Mouse (Mus musculus): Measurements from ENCODE around the gene Lrsam1. TPM values are rescaled to one million over a fixed set of nuclear protein-coding genes. Genes with fewer than 3 reads are reported as not detected.
A peak's percentile ranks its signal among the peaks of the same experiment; 100 is the strongest.

Lrsam1 gene
- polyA plus RNA-seq, 1 experiment from 2014 or later: 10.4 TPM

DNA sequence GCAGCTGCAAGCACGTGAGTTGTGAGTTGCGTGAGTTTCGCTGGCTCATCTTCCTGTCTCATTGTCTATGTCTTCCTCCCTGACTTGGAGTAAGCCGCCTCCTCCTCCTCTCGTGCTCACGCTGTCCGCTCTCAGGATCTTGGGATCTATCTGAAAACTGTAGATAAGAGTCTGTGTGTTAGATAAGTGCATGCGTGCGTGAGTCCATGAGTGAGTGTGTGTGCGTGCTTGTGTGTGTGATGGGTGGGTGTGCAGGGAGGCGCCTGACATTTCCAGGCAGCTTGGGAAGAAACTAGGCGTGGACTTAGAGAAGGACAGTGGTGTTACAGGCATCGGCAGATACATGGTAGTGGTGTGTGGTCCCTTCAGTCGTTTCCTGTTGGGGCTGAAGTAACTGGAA lies 68.9 kb downstream of the Lrsam1 start:
- WGBS: 87% methylated on average over 14 of the region's 14 CpGs
- Histone ChIP-seq H3K9ac (replicated peaks) (no peak overlapping the region), H3K27ac (no peak overlapping the region), H3K4me3 (replicated peaks) (no peak overlapping the region), H3K4me2 (no peak overlapping the region), H3K27me3 (no peaks in the 10 kb centered on the region), H3K4me1 (replicated peaks) (peaks cover 48% of the 10 kb centered on the region), H3K9me3 (no peaks in the 10 kb centered on the region), H3K36me3 (peaks cover 11% of the 10 kb centered on the region)
- no peak for ATAC-seq (ENCODE audit: insufficient number of reproducible peaks, insufficient read depth, low FRiP score, low TSS enrichment, low read depth)

DNA sequence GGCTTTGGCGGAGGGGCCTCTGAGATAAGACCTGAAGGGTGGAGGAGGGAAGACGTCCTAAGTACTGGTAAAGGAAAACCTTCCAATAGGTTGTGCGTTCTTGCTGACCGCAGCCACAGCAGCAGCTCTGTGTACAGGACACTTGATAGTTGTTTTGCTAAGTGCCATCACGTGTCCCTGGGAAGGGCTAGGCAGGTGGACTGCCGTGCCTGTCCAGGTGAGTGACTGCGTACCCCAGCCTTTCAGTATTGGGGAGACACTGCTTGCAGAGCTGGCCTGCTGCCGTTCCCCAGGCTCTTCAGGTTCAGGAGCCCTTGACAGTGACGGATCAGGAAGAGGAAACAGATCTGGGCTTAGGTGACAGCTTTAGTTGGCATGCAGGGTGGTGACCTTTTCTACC lies 70.1 kb downstream of the Lrsam1 start:
- no peaks in the 10 kb centered on the region for H3K9me3 ChIP-seq
- H3K27me3 ChIP-seq: no peaks in the 10 kb centered on the region
- 0 out of 2 replicates have a peak overlapping the region, but pooled peaks have one; percentile 18 for H3K9ac ChIP-seq (replicated peaks)
- H3K4me1 ChIP-seq (replicated peaks): peaks cover 47% of the 10 kb centered on the region
- 0 out of 2 replicates have a peak overlapping the region, but pooled peaks have one; percentile 4 for H3K27ac ChIP-seq
- WGBS: 71% methylated on average over 9 of the region's 9 CpGs
- no peak overlapping the region for H3K4me3 ChIP-seq (replicated peaks)
- peaks cover 11% of the 10 kb centered on the region for H3K36me3 ChIP-seq
- no peak overlapping the region for H3K4me2 ChIP-seq
- no peak for ATAC-seq (ENCODE audit: insufficient number of reproducible peaks, insufficient read depth, low FRiP score, low TSS enrichment, low read depth)

DNA sequence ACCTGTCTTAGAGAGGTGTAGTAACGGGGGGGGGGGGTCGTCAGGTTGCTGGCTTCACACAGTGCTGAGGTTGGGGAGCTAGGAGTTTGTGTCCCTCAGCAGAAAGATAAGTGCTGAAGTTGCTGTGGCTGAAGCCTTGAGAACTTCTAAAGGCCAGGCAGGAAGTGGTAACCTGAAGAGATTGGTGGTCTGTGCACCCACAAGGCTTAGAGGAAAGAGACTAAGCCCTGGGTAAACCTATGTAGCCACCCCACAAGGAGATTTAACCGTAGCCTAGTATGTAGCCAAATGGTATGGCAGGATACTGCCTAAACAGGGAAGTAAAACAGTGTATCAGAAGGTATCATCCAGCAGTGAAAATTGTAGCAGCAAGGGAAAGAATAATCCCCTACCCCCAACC lies 71.1 kb downstream of the Lrsam1 start:
- peaks cover 41% of the 10 kb centered on the region for H3K4me1 ChIP-seq (replicated peaks)
- no peak overlapping the region for H3K4me3 ChIP-seq (replicated peaks)
- H3K27me3 ChIP-seq: no peaks in the 10 kb centered on the region
- no peak overlapping the region for H3K27ac ChIP-seq
- no peaks in the 10 kb centered on the region for H3K9me3 ChIP-seq
- no peak overlapping the region for H3K4me2 ChIP-seq
- 88% methylated on average over 3 of the region's 3 CpGs for WGBS
- H3K9ac ChIP-seq (replicated peaks): no peak overlapping the region
- ATAC-seq (ENCODE audit: insufficient number of reproducible peaks, insufficient read depth, low FRiP score, low TSS enrichment, low read depth): no peak
- H3K36me3 ChIP-seq: peaks cover 11% of the 10 kb centered on the region

DNA sequence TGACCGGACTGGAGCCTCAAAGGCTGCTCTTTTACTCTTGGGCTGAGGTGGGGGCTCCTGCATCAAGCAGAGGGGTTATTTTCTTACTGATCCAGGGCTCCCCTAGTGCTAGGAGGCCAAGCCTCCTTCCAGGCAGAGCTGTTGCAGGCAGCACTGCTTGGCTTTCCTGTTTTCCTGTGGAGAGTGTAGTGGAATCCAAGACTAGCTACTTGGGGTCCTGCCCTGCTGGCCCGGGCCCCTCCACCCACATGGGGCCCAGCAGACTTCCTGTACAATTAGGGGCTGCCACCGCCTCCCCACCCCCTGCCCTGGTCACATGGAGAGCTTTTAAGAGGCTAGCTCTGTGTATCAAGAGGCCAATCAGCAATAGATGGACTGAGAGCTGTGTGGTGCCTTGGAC lies 72.9 kb downstream of the Lrsam1 start:
- WGBS: 18% methylated on average over 3 of the region's 3 CpGs
- Histone ChIP-seq H3K9ac (replicated peaks) (no peak overlapping the region), H3K4me2 (peak overlapping the region; percentile 25; the same call in 1 of the 2 replicates), H3K4me1 (replicated peaks) (peaks cover 53% of the 10 kb centered on the region), H3K9me3 (no peaks in the 10 kb centered on the region), H3K27ac (peak overlapping the region; percentile 94), H3K27me3 (no peaks in the 10 kb centered on the region), H3K36me3 (peaks cover 11% of the 10 kb centered on the region; the same call in 1 of the 2 replicates), H3K4me3 (replicated peaks) (no peak overlapping the region)
- ATAC-seq (ENCODE audit: insufficient number of reproducible peaks, insufficient read depth, low FRiP score, low TSS enrichment, low read depth): peak; percentile 35; the same call in 1 of the 2 replicates

DNA sequence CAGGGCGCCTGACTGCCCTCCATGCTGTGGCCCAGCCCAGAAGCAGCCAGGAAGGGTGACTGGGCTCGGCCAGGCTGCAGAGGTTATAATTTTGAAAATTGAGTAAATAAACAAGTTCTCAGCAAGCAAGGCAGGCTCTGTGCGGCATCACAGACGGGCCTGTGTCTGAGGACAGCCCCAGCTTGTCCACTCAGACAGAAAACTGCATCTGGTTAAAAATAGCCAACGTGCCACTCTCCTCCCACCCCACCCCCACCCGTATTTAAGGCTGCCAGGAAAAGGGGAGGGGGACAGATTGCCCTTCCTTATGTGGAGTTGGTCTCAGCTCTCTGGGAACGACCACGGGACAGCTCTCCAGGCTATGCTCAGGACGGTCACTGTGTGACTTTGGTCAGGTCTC lies 73.4 kb downstream of the Lrsam1 start:
- peaks cover 54% of the 10 kb centered on the region for H3K4me1 ChIP-seq (replicated peaks)
- 6% methylated on average over 9 of the region's 9 CpGs for WGBS
- peak; percentile 15 for ATAC-seq (ENCODE audit: insufficient number of reproducible peaks, insufficient read depth, low FRiP score, low TSS enrichment, low read depth)

DNA sequence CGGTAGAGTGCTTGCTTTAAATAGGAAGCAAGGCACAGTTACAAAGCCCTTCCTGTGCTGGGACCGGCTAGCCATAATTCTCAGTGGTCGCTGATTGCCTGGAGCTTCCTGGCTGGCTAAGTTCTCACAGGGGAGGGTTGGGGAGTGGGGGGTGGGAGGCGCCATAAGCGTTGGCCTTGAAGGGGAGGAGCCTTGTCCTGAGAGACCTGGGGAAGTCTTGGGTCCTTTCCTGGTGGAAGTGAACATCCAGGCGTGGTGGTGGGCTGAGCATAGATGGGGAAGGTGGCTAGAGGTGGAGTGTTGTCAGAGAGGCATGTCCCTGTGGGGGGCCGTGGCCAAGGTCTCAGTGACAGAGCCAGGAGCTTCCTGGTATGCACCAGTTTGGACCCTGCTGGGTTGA lies 76.7 kb downstream of the Lrsam1 start:
- WGBS: 19% methylated on average over 7 of the region's 7 CpGs
- H3K36me3 ChIP-seq: no peaks in the 10 kb centered on the region; the same call in 1 of the 2 replicates
- peak overlapping the region; percentile 82 for H3K27ac ChIP-seq
- no peak for ATAC-seq (ENCODE audit: insufficient number of reproducible peaks, insufficient read depth, low FRiP score, low TSS enrichment, low read depth)
- H3K4me1 ChIP-seq (replicated peaks): peaks cover 86% of the 10 kb centered on the region
- no peak overlapping the region for H3K4me3 ChIP-seq (replicated peaks)
- no peak overlapping the region for H3K9ac ChIP-seq (replicated peaks)
- peak overlapping the region; percentile 28; the same call in 1 of the 2 replicates for H3K4me2 ChIP-seq
- no peaks in the 10 kb centered on the region for H3K9me3 ChIP-seq
- no peaks in the 10 kb centered on the region for H3K27me3 ChIP-seq

More for the DNA sequence above, 73.4 kb downstream of the Lrsam1 start:
- Histone ChIP-seq H3K4me3 (replicated peaks) (no peak overlapping the region), H3K36me3 (peaks cover 11% of the 10 kb centered on the region; the same call in 1 of the 2 replicates), H3K9ac (replicated peaks) (no peak overlapping the region), H3K4me2 (peak overlapping the region; percentile 25; the same call in 1 of the 2 replicates), H3K27me3 (no peaks in the 10 kb centered on the region), H3K9me3 (no peaks in the 10 kb centered on the region), H3K27ac (peak overlapping the region; percentile 94)

DNA sequence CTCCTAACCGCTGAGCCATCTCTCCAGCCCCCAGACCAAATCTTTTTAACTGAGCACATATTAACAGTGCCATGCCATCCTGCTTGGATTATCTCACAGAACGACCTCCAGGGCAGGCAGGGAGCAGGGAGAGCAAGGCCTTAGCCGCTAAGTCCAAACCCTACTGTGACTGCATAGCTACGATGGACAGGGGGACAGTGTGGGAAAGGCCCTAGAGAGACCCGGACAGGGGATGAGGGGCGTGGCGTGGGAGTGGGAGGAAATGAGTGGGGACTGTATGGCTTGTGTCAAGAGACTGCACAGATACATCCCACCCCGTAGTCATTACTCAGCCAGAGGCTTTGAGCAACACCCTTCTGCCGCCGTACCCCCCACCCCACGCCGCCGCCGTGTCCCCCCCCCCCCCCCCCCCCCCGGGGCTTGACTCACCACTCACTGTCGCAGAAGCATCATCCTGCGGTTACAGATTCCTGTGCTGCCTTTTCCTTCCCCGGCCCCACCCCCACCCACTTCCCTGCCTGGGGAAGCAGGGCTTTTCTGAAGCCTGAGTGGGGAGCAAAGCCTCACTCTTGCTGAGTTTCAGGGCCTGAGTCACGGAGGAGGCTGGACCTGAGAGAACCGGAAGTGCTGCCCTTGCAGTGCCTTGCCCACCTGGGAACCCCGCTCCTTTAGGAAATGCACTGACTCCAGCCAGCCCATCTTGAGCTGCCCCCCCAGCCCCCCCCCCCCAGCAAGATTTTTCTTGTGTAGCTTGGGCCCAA lies 79.0 kb downstream of the Lrsam1 start:
- no peak overlapping the region for H3K4me3 ChIP-seq (replicated peaks)
- H3K4me2 ChIP-seq: peak overlapping the region; percentile 15
- H3K9me3 ChIP-seq: no peaks in the 10 kb centered on the region
- no peak overlapping the region; the same call in 1 of the 2 replicates for H3K9ac ChIP-seq (replicated peaks)
- peak overlapping the region; percentile 82 for H3K27ac ChIP-seq
- WGBS: 49% methylated on average over 14 of the region's 21 CpGs
- H3K27me3 ChIP-seq: no peaks in the 10 kb centered on the region
- H3K36me3 ChIP-seq: no peaks in the 10 kb centered on the region; the same call in 1 of the 2 replicates
- no peak for ATAC-seq (ENCODE audit: insufficient number of reproducible peaks, insufficient read depth, low FRiP score, low TSS enrichment, low read depth)
- H3K4me1 ChIP-seq (replicated peaks): peaks cover 90% of the 10 kb centered on the region

DNA sequence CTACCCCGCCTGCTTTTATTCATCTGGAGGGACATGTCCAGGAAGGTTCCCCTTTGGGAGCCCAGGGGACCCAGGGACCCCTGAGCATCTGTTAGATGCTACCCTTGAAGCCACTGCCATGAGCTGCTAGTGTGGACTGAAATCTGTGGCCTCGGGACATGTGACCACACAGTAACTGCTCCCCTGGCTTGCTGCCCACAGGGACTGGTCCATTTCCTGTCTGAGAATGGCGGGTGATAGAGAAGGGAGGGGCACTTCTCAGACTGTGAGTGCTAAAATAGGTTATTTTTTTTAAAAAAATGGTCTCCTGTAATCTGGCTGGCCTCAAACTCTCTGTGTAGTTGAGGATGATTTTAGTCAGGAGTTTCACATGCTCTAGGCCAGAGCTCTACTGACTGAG lies 79.7 kb downstream of the Lrsam1 start:
- no peak for ATAC-seq (ENCODE audit: insufficient number of reproducible peaks, insufficient read depth, low FRiP score, low TSS enrichment, low read depth)
- Histone ChIP-seq H3K4me2 (no peak overlapping the region), H3K27me3 (no peaks in the 10 kb centered on the region), H3K4me3 (replicated peaks) (no peak overlapping the region), H3K9ac (replicated peaks) (0 out of 2 replicates have a peak overlapping the region, but pooled peaks have one; percentile 24), H3K27ac (peak overlapping the region; percentile 78), H3K9me3 (no peaks in the 10 kb centered on the region), H3K4me1 (replicated peaks) (peaks cover 90% of the 10 kb centered on the region), H3K36me3 (no peaks in the 10 kb centered on the region; the same call in 1 of the 2 replicates)
- 32% methylated on average over 3 of the region's 3 CpGs for WGBS

DNA sequence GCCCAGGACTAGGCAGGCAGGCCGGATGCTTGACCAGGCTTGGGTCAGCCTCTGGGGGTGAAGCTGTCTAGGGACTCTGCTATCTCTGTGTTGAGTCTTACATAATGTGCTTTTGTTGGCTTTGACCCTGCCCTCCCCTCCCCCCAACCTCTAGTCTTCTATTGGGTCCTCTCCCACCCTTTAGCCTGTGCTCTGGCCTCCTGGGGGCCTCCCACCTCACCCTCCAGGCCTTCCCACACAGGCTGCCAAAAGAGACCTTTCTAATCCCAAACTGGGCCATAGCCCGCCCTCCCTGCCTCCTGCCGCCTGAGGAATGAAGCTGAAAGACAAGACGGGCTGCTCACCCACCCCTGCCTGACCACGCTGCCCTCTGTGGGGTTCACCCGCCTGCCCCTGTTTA lies 80.4 kb downstream of the Lrsam1 start:
- peaks cover 90% of the 10 kb centered on the region for H3K4me1 ChIP-seq (replicated peaks)
- no peaks in the 10 kb centered on the region; the same call in 1 of the 2 replicates for H3K36me3 ChIP-seq
- H3K27ac ChIP-seq: peak overlapping the region; percentile 78
- H3K27me3 ChIP-seq: no peaks in the 10 kb centered on the region
- WGBS: 59% methylated on average over 6 of the region's 6 CpGs
- no peak overlapping the region for H3K4me3 ChIP-seq (replicated peaks)
- ATAC-seq (ENCODE audit: insufficient number of reproducible peaks, insufficient read depth, low FRiP score, low TSS enrichment, low read depth): no peak
- H3K4me2 ChIP-seq: no peak overlapping the region
- no peaks in the 10 kb centered on the region for H3K9me3 ChIP-seq
- H3K9ac ChIP-seq (replicated peaks): peak overlapping the region; percentile 24; the same call in 1 of the 2 replicates

DNA sequence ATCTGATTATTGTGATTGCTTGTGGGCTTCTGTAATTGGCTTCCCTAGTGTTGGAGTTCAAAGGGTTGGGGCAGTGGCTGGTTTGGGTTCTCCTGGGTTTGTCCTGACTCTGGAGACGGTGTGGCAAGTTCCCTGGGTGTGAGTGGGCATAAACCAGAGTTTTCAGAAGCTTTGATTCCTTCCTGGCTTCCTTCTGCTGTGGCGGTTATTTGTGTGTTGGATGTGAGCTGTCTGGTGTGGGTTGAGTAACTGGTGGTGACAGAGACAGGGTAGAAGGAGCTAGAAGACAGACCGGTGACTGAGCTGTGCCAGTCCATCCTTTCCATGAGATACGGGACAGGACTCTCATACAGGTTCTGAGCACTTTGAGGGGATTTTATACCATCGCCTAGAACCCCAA lies 81.8 kb downstream of the Lrsam1 start:
- Histone ChIP-seq H3K27me3 (no peaks in the 10 kb centered on the region), H3K4me3 (replicated peaks) (no peak overlapping the region), H3K27ac (no peak overlapping the region), H3K9ac (replicated peaks) (0 out of 2 replicates have a peak overlapping the region, but pooled peaks have one; percentile 4), H3K36me3 (no peaks in the 10 kb centered on the region; the same call in 1 of the 2 replicates), H3K9me3 (no peaks in the 10 kb centered on the region), H3K4me2 (peak overlapping the region; percentile 86), H3K4me1 (replicated peaks) (peaks cover 87% of the 10 kb centered on the region)
- ATAC-seq (ENCODE audit: insufficient number of reproducible peaks, insufficient read depth, low FRiP score, low TSS enrichment, low read depth): no peak
- WGBS: 73% methylated on average over 5 of the region's 5 CpGs

DNA sequence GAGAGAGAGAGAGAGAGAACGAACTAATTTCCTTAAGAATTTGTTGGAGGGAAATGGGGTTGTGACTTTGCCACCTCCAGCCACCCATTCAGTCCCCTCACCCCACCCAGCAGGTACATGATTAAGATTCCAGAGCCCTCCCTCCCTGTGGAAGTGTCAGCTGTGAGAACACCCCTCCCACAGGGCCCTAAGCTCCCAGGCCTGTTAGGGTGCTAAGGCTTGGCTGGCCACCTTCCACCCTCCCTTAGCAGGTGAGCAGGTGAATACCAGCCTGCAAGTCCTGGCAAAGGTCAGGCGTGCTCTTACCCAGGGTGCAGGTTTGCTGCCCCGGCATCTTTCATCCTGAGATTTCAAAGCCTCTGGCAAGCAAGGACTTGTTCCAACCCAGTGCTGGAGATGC lies 83.0 kb downstream of the Lrsam1 start:
- Histone ChIP-seq H3K9ac (replicated peaks) (no peak overlapping the region; the same call in 1 of the 2 replicates), H3K27me3 (no peaks in the 10 kb centered on the region), H3K27ac (0 out of 2 replicates have a peak overlapping the region, but pooled peaks have one; percentile 35), H3K4me1 (replicated peaks) (peaks cover 79% of the 10 kb centered on the region), H3K4me3 (replicated peaks) (peak overlapping the region; percentile 82), H3K36me3 (no peaks in the 10 kb centered on the region; the same call in 1 of the 2 replicates), H3K9me3 (no peaks in the 10 kb centered on the region), H3K4me2 (peak overlapping the region; percentile 86)
- no peak for ATAC-seq (ENCODE audit: insufficient number of reproducible peaks, insufficient read depth, low FRiP score, low TSS enrichment, low read depth)
- 55% methylated on average over 3 of the region's 3 CpGs for WGBS
